Mouse (Mus musculus) lung, adult 2 months (tissue): Measurements from ENCODE around the gene Tmprss9.

ENCODE experiments used
- CTCF ChIP-seq: fragments of 200-500 bp; IDR thresholded peaks from 2 replicates; pipeline ENCODE4 v1.5.1; 2011; ENCODE audit warnings: mild to moderate bottlenecking, low read length, control low read depth; ENCODE audit not compliant: insufficient read depth
- POLR2A ChIP-seq: fragments of 200-500 bp; IDR thresholded peaks from 2 replicates; pipeline ENCODE4 v1.6.1; 2011; ENCODE audit warnings: low read depth, mild to moderate bottlenecking, control low read depth, low read length, borderline replicate concordance; ENCODE audit errors: extremely low read depth

GRCm38 (mm10) chr10:80839848-80840247 lies 31.8 kb upstream of the Tmprss9 start:
- TF ChIP-seq CTCF (no peak), POLR2A (no peak)
